Mouse (Mus musculus): ENCODE results near the gene Fam133b. TPM values are rescaled to one million over a fixed set of nuclear protein-coding genes. Genes with fewer than 3 reads are reported as not detected.

Fam133b gene
- polyA plus RNA-seq (2012; rRNA removed) = 27.7 and 27.9 TPM in 2 replicates

DNA sequence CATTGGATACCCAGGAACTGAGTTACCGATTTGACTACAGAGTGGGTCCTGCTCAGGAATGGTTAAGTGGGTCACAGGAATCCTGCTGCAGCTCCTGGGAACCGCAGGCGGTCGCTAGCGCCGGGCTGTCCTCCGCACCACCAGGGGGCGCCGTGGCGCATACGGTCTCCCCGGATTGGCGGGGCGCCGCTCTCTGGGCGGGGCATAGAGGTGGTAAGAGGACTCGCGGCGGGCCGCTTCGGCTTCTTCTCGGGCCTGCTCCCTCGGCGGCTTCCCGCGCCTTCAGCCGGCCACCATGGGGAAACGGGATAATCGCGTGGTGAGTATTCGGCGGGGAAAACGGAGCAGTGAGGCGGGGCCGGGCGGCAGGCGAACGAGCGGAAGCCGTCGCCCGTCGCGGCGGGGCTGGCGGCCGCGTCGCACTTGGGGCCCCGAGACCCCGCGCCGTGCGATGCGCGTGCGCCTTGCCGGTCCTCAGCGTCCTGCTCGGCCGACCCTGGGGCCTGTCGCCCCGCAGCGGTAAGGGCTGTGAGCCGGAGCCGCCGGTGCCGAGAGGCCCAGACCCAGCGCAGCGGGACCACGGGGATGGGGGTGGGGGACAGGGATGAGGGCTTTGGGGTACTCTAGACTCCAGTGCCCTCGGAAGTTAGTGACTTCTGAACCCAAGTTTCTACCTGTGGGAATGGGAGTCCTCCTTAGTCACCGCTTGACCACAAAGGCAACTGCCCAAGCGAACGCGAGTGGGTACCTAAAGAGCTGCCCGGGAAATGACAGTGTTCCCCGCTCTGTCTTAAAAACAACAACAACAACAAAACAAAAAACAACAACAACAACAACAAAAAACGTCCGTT lies at the start of gene Fam133b:
Gene Fam133b, plus strand, starts transcription at position 205 of the 851 bp plus-strand sequence.

DNA sequence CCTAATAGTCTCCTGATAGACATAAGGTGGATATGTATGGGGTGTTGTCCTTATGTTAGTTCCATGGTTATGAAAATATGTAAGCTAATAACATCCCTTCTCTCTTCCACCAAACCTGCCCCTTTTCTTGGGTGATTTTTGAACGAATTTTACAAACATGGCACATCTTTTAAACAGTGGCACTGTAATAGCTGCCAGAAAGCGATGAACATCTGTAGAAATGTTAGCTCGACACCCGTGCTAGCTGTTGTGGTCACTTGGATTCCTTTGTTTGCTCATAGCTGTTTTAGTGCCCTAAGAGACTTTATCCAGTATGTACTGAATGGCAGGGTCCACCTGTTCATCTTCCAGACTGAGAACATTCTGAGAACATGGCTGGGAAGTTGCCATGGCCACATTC lies 27.6 kb downstream of the Fam133b start, which contains the start of gene 1700109H08Rik:
Gene 1700109H08Rik, plus strand, starts transcription at position 301 of the 400 bp plus-strand sequence.

DNA sequence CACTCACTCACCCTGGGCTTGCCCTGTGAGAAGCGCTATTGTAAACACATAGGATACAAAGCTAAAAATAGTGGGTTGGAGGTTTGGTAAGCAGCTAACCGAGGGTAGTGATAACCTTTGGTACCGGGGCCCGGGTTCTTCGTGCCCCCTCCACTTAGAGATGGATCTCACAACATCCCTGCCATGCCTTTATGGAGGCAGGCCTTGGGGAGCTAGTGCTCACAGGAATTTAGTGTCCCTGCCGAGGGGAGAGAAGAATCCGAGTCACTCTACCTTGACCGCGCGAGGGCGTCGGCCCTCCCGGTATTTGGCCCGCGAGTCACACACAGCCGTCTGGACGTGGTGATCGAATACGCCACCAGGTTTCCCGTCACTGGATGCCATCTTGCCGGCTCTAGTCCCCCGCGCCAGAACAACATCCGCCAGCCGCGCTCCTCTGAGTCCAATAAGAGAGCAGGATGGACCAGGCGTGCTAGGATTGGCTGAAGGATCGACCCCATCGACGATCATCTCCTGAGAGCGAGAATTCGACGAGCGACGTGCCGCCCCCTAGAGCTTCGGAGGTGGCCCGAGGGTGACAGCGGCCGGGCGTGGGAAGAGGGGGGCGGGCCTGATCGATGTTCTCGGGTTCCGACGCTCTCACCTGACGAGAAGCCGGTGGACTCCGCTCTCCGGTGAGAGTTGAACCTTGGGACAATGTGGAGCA lies 52.2 kb downstream of the Fam133b start, which contains the start of gene Pex1:
Gene Pex1, plus strand, starts transcription at position 374 of the 706 bp plus-strand sequence.

DNA sequence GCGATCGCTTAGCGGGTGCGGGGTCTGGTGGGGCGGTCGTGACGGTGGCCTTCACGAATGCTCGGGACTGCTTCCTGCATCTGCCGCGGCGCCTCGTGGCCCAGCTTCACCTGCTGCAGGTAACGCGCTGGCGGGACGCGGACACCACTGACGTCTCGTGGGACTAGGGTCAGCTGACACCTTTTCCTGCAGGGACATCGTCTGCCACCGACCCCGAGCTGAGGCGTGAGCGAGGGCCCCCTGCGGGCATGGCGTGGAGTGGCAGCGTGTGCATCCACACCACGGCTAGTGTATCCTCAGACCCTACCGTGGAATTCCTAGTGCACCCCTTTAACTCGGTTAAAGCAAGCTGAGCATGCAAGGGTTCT lies 52.8 kb downstream of the Fam133b start, which contains the start of gene Rbm48:
Gene Rbm48, minus strand, starts transcription at position 187 of the 368 bp plus-strand sequence.

Other genes with a start within 250 kb of the Fam133b start
- gene Cdk6, start 202.3 kb upstream of the Fam133b start, polyA plus RNA-seq (2012; rRNA removed) = 5.5 and 5.6 TPM in 2 replicates
- 4.7 and 5.5 TPM in 2 replicates for gene 1700109H08Rik, start 27.7 kb downstream of the Fam133b start, polyA plus RNA-seq (2012; rRNA removed)
- 26.1 and 26.7 TPM in 2 replicates for gene Pex1, start 52.2 kb downstream of the Fam133b start, polyA plus RNA-seq (2012; rRNA removed)
- 10.7 and 11.1 TPM in 2 replicates for gene Rbm48, start 52.8 kb downstream of the Fam133b start, polyA plus RNA-seq (2012; rRNA removed)
- gene Tmbim7, start 107.3 kb downstream of the Fam133b start, polyA plus RNA-seq (2012; rRNA removed) = not detected in 2 replicates
- 60.0 and 68.1 TPM in 2 replicates for gene Gatad1, start 113.4 kb downstream of the Fam133b start, polyA plus RNA-seq (2012; rRNA removed)